Mouse (Mus musculus): Measurements from ENCODE around the gene Mertk.

DNA sequence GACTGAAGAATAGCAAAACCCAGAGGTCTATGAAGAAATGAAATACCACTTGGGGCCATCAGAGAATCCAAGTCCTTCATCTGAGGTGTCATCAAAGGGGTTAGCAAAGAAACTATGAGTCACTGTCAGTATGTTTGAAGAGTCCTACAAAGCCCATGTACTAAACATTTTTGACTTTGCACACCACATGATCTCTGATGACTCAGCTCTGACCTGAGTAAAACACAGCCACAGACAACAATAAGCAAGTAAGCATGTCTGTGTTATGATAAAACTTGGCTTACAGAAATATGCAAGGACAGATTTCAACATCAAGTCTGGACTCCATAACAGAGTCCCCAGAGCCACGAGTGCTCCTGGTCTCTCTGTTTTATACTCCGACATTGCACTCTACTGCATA lies 134.3 kb downstream of the Mertk start:
- TF ChIP-seq CTCF (IDR thresholded peaks at IDR 0.05; ENCODE audit: extremely low read depth, insufficient read length, insufficient replicate concordance, low read depth, low read length) (no peak), POLR2A (IDR thresholded peaks at IDR 0.05; ENCODE audit: low read depth, low read length) (no peak)

Data from small intestine, adult 2 months (tissue).